Mouse (Mus musculus): ENCODE measurements around the gene P2ry10. TPM values are rescaled to one million over a fixed set of nuclear protein-coding genes. Genes with fewer than 3 reads are reported as not detected.

Gene P2ry10
- polyA plus RNA-seq (2012; rRNA removed; ENCODE audit: low replicate concordance): 5.3 and 9.3 TPM in 2 replicates

DNA sequence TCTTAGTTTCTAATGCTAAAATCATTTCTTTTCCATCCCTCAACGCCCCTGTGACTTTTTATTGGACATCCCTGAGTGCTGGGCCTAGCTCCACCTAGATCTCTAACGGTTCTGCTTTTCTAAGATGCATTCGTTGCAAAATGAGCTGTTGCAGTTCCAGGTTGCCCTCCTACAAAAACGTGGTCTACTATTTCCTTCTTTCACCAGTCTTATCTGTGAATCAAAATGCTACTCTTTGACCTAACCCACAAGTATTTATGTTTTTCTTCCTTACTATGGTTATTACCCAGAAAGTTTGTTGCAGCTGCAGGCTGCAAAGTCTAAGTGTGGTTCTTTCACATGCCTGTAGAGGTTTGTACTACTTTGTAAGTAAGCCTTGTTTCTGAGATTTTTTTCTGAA lies at the start of gene P2ry10:
P2ry10 (plus strand) TSS at position 316 of the 400 bp plus-strand sequence.

DNA sequence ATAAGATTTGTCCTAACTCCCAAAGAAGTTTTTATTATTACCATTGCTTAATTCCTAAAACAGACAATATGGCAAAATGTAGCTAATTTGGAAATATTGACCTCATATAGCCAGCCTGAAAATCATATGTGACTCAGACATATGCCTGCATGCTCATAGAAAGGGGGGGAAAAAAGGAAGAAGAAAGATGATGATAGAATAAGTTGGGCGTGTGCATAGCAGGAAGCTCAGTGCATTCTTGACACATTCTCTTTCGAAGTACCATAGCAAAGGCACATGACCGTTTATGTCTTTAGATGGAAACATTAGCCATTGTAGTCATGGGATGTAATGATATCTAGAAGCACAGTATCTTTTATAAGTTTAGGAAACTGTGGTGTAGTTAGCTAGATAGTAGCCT lies 60.4 kb downstream of the P2ry10 start, which contains the start of gene P2ry10b:
P2ry10b (plus strand) TSS at position 247 of the 400 bp plus-strand sequence.

Other genes with a start within 250 kb of the P2ry10 start
- gene Rtl3, start 247.8 kb upstream of the P2ry10 start, polyA plus RNA-seq (2012; rRNA removed; ENCODE audit: low replicate concordance): 1.8 and 2.4 TPM in 2 replicates
- 0.72 and 2.1 TPM in 2 replicates for gene Lpar4, start 167.9 kb upstream of the P2ry10 start, polyA plus RNA-seq (2012; rRNA removed; ENCODE audit: low replicate concordance)
- 7.9 and 15.2 TPM in 2 replicates for gene P2ry10b, start 60.4 kb downstream of the P2ry10 start, polyA plus RNA-seq (2012; rRNA removed; ENCODE audit: low replicate concordance)
- gene Gpr174, start 167.4 kb downstream of the P2ry10 start, polyA plus RNA-seq (2012; rRNA removed; ENCODE audit: low replicate concordance): 1.5 and 3.0 TPM in 2 replicates

Measured in mammary gland, adult 2 months (tissue).